Mouse (Mus musculus) right cerebral cortex, postnatal 10 days (tissue): ENCODE results near the gene Cnot3.
"Not testable (repeated sequence)": the region's sequence is repeated elsewhere in the genome, so short reads cannot be mapped to it uniquely, and the experiment has no call there.

Experiments
- DNase-seq, 2 experiments: peaks; one replicate each; pipeline ENCODE4 v3.0.0; 2021; ENCODE audit warnings: low spot score in 2 of 2

Cnot3 gene

GRCm38 (mm10) chr7:3644672-3645487 is at the start of gene Cnot3:
Gene Cnot3 (plus strand): TSS chr7:3645268.
- peak; percentile 99 to 100 for DNase-seq

- not testable (repeated sequence) for DNase-seq
These were observed 47.3 kb upstream of the Cnot3 start for GRCm38 (mm10) chr7:3597755-3598154.

- DNase-seq = peak; percentile 75 to 81
These were observed 43.9 kb upstream of the Cnot3 start for GRCm38 (mm10) chr7:3601119-3601518.

GRCm38 (mm10) chr7:3606798-3607197 is 38.3 kb upstream of the Cnot3 start:
- no peak for DNase-seq

GRCm38 (mm10) chr7:3607391-3607790 is 37.7 kb upstream of the Cnot3 start:
- no peak for DNase-seq

- DNase-seq = no peak
These were observed 36.4 kb upstream of the Cnot3 start for GRCm38 (mm10) chr7:3608668-3609067.

GRCm38 (mm10) chr7:3609082-3609481 is 36.0 kb upstream of the Cnot3 start:
- DNase-seq = no peak

- DNase-seq = no peak
These were observed 34.6 kb upstream of the Cnot3 start for GRCm38 (mm10) chr7:3610437-3610836.

- DNase-seq = no peak
These were observed 34.1 kb upstream of the Cnot3 start for GRCm38 (mm10) chr7:3611006-3611405.

- no peak for DNase-seq
These were observed 31.0 kb upstream of the Cnot3 start for GRCm38 (mm10) chr7:3614021-3614420.

- no peak for DNase-seq
These were observed 29.0 kb upstream of the Cnot3 start, which contains the start of gene Oscar for GRCm38 (mm10) chr7:3616057-3616388. Gene Oscar (minus strand): TSS chr7:3616157.

GRCm38 (mm10) chr7:3616389-3617241 is 28.5 kb upstream of the Cnot3 start:
- peak in 1 of 2 experiments; percentile 66 for DNase-seq

- peak; percentile 94 to 95 for DNase-seq
These were observed 27.6 kb upstream of the Cnot3 start, which contains the start of gene Ndufa3 for GRCm38 (mm10) chr7:3617242-3617995. Gene Ndufa3 (plus strand): TSS chr7:3617373.

GRCm38 (mm10) chr7:3629030-3629429 is 16.0 kb upstream of the Cnot3 start:
- no peak for DNase-seq

- peak; percentile 95 to 96 for DNase-seq
These were observed 15.3 kb upstream of the Cnot3 start, which contains the start of the genes Tfpt and Prpf31 for GRCm38 (mm10) chr7:3629543-3630477. Gene Tfpt (minus strand): TSS chr7:3629929. Gene Prpf31 (plus strand): TSS chr7:3629985.

GRCm38 (mm10) chr7:3630478-3630815 is 14.6 kb upstream of the Cnot3 start:
- no peak for DNase-seq

GRCm38 (mm10) chr7:3643412-3643811 is 1.7 kb upstream of the Cnot3 start:
- DNase-seq = no peak

- no peak for DNase-seq
These were observed 1.2 kb upstream of the Cnot3 start for GRCm38 (mm10) chr7:3643843-3644242.

GRCm38 (mm10) chr7:3644348-3644671 is 758 bp upstream of the Cnot3 start:
- DNase-seq = no peak

GRCm38 (mm10) chr7:3645488-3646025 is 489 bp downstream of the Cnot3 start:
- peak in 1 of 2 experiments; percentile 57 for DNase-seq

GRCm38 (mm10) chr7:3646188-3646587 is 1.1 kb downstream of the Cnot3 start:
- DNase-seq = no peak
